Mouse (Mus musculus) kidney, adult 2 months (tissue): ENCODE results near the gene Col4a1.

Experiments
- CTCF ChIP-seq: fragments of 200-500 bp; conservative IDR thresholded peaks from 2 replicates; pipeline ENCODE4 v1.5.1; 2011; ENCODE audit warnings: low read depth, mild to moderate bottlenecking, control low read depth, low read length, moderate library complexity, mixed read lengths; ENCODE audit not compliant: insufficient read depth, insufficient read length
- POLR2A ChIP-seq: fragments of 200-500 bp; IDR thresholded peaks from one replicate; pipeline ENCODE4 v1.6.1; 2011; ENCODE audit warnings: low read depth, low read length, control low read depth

DNA sequence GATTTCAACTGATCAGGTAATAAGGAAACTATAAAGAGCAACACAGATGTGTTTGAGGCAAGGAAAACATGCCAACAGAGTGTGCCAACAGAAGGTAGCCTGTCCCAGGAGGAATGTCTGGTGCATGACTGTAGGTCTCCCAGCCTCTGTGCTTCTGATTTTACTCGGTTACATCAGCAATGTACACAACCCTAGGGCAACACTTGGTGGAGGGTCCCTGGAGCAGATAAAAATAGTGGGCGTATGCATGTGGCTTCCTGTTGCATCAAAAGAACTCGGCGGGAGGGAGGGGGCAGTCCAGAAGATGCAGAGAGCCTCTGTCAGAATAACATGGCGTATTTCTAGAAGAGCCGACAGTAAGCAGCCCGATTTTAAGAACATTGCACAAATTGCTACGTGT is 106.1 kb downstream of the Col4a1 start:
- no peak for TF ChIP-seq CTCF
- TF ChIP-seq POLR2A = no peak
